Mouse (Mus musculus) frontal cortex, adult 2 months (tissue): ENCODE measurements at regions not wholly inside any gene's neighbourhood (a gene's known extent, or its start where the extent isn't known, plus 50 kb on each side); places are given as distances from the start of the nearest gene placed in this dataset.

ENCODE experiments used
- DNase-seq, 2 experiments: peaks; one replicate each; pipeline ENCODE4 v3.0.0; 2022; ENCODE audit warnings: low spot score in 1 of 2; ENCODE audit errors: extremely low spot score in 1 of 2

- DNase-seq, result no peak
Measured at GRCm38 (mm10) chr14:67626181-67626580, 1617.2 kb upstream of the Gulo start.

DNA sequence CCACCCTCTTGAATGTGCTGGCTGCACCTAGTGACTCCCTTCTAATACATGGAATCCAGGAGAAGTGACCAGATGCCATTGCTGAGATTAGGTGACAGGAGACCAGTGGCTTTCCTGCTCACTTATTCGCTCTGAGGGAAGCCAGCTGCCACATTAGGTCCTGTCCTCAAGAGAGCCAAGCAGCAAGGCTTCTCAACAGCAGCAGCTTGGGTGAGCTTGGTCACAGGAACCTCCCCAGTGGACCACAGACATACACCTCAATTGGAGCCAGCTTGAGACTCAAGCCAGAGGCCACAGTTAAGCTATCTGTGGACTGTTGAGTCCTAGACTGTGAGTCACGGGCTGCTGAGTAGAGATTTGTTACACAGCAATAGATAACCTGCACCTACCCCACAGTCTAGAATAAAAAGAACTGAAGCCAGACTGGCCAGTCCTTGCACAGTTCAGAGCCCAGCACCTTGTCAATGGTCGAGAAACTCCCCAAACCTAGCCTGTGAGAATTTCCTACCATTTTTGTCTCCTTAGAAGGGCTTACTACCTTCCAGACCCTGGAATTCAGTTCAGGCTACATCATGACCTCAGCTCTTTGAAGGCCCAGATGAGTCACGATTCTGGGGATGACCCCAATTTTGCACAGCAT lies 1615.0 kb upstream of the Gulo start:
- no peak for DNase-seq

DNA sequence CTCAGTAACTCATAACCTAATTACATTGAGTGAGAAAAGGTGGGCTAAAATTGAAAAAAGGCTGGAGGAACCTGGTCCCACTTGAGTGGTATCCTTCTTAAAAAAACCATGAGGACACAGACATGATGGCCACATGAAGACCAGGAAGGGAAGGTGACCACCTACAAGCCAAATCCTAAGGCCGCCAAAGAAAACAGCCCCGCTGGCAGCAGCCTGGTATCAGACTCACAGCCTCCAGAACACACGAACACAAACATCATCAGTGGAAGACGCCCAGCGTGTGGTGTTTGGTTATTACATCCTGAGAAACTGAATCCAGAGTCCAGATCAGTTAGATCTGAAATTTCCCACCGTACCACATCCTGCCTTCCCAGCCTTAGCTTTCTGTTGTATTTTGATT lies 1613.9 kb upstream of the Gulo start:
- no peak for DNase-seq

DNA sequence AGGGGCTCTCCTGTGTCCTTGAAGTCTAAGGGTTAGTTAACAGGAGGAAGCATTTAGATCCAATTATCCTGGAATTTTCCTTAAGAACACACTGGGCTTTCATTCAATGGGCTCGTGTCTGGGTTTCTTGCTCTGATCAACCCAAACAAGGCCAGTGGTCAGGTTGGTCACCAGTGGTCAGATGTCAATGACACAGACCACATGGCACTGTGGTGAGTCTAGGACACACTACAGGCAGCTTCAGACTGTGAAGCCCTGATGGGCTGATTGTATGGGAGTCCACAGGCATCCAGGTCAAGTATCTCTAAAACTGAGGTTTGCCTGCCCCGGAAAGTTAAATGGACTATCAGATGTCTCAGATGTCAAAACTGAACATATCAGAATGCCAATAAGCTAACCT lies 1612.5 kb upstream of the Gulo start:
- no peak for DNase-seq

DNA sequence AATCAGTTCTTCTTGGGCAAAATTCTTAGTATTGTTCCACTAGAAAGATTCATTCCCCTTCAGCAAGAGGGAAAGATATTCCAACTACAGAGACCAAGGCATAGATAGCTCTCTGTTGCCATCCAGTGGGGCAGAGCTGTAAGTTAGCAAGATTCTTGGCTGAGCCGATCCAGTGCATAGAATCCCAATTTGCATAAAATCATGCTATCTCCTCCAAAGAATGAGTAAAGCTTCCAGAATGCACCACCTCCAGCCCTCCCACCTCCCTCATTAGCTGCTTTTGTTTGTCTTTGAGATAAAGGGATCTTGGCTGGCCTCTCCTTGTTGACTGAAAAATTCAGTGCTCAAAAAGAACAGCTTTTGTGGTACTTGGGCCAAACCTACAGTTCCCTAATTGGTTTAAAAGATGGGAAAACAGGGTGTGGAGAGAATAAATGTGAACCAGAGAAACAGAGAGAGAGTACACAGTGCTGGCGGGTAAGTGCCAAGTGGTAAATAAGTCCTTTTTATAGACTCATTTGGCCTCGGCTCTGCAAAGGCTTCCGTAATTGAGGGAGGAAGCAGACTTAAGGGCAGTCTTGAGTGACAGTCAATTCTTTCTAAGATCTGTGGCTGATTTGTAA lies 1612.0 kb upstream of the Gulo start:
- DNase-seq, result peak; percentile 20 to 80

GRCm38 (mm10) chr14:67619571-67619970 lies 1610.6 kb upstream of the Gulo start:
- no peak for DNase-seq

DNA sequence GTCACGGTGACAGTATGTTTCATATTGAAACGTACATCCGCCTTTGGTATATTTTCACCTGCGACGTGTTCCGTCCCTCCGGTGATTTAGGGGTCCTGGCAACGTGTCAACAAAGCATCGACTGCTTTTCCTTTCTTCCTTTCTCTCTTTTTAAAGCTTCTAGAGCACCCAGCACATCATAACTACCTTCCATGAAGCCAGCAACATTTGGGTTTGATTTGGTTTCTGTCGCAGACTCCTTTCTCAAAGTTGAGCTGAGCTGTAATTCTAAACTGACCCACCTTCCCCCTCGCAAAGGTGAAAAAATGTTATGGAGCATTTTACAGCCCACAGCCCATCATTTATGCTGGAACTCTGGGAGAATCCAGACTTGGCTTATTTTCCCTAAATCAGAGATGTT lies 1605.4 kb upstream of the Gulo start:
- DNase-seq, result no peak

GRCm38 (mm10) chr14:67613691-67614090 lies 1604.7 kb upstream of the Gulo start:
- DNase-seq, result no peak

- no peak for DNase-seq
Measured at GRCm38 (mm10) chr14:67613221-67613620, 1604.2 kb upstream of the Gulo start.

- DNase-seq, result no peak
Measured at GRCm38 (mm10) chr14:67612471-67612870, 1603.5 kb upstream of the Gulo start.

DNA sequence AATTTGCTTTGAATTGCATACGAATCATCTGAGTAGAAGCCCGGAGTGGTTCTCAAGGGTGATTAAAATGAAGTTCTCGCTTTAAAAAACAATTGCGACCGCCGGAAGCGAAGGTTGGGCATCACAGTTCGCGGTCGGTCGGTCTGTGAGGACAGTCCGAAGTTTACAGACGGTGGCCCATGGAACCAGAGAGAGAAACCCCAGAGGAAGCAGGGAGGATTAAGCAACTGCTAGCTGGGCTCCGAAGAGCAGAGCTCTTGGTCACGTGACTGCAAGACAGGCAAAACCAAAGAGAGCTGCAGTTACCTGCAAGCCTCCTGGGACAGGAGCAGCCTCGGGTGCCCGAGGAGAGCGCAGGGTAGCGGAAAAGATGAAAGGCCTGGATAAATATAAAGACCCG lies 1599.3 kb upstream of the Gulo start:
- no peak for DNase-seq

DNA sequence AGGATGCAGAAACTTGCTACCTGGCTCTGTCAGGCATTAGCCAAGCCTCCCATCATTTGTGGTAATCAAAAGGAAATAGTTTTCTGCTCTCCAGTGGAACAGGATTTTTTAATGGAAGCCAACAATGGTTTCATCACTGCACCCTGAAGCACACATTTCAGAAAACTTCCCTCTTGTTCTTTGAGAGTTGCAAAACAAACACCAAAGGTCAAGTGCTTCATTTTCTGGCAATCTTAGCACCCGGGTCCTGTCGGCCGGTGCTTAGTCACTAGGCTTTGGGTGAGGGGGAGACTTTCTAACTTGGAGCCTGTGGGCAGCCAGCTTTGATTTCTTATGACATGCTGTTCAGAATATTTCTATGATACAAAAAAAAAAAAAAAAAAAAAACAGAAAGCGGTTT lies 1594.0 kb upstream of the Gulo start:
- DNase-seq, result no peak

- DNase-seq, result peak in 1 of 2 experiments; percentile 26
Measured at GRCm38 (mm10) chr14:67599734-67600133, 1590.7 kb upstream of the Gulo start.

DNA sequence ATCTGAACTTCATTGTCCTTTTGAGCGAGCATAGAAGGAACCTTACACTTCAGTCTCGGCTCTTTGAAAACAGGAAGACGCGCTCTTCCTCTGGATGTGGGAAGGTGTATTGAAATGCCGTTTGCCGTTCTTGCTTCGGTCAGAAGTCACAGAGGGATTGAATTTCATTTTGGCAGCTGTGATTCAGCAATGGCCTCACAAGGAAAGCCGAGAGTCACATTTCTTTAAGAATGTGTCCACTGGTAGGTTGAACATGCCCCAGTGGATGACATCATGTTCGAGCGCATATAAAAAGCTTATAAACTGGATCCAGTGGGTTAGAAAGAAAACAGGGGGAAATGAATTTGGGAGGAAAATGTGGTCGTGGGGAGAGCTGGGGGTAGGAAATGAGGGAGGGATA lies 1579.6 kb upstream of the Gulo start:
- DNase-seq, result no peak

- DNase-seq, result peak in 1 of 2 experiments; percentile 4
Measured at GRCm38 (mm10) chr14:67584456-67585048, 1575.5 kb upstream of the Gulo start.

DNA sequence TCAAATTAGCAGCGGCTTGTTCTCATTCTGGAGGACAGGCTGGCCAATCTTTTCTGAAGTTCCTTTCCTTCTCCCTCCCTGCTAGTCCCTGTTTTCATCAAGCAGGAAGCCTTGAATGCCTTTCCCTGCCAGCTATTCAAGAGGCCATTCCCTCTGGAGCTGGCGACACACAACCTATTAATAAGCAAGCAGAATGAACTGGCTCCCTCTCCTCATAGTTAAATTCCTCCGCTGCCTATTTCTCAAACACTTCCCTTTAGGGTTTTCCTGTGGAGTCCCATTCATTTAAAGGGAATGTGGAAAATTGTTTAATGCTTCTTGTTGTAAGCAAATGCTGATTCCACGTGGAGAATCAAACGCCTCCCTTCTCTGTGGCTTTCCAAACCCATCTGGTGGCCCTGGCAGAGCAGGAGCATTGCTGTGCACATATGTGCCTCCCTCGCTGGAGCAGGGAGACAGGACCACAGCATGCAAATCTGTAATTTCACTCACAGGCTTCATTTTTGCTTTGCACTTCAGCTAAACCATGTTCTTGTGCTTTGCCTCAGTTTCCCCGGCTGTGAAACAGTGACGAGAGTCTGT lies 1573.3 kb upstream of the Gulo start:
- peak in 1 of 2 experiments; percentile 5 for DNase-seq

GRCm38 (mm10) chr14:67574346-67574949 lies 1565.4 kb upstream of the Gulo start:
- no peak for DNase-seq

DNA sequence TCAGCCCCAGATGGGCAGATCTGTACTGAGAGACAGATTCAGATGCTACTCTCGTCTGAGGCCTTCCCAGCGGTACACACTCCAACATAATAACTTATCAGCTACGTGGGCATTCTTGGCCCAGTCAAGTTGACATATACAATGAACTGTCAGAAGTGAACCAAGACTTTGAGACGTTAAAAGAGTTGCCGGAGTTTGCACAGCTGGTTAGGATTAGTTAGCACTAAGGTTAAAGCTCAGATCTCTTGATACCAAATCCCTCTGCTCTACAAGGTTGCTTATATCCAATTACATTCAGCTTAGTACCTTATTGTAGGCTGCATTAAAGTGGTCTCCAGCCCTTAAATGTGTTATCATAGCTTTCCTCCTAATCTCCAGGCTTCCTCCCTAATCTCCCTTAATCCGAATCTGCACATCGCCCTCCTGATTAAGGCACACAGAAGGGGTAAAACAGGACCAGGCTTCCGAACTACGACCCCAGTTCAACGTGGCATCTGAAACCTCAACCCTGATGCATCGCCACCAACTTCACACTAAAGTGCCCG lies 1564.5 kb upstream of the Gulo start:
- no peak for DNase-seq

- no peak for DNase-seq
Measured at GRCm38 (mm10) chr14:67569744-67570322, 1560.8 kb upstream of the Gulo start.

GRCm38 (mm10) chr14:67568896-67569743 lies 1560.1 kb upstream of the Gulo start:
- no peak for DNase-seq
